Mouse (Mus musculus): Measurements from ENCODE around the gene Zfp493.
"Not testable (repeated sequence)": the region's sequence is repeated elsewhere in the genome, so short reads cannot be mapped to it uniquely, and the experiment has no call there.

The Zfp493 gene

DNA sequence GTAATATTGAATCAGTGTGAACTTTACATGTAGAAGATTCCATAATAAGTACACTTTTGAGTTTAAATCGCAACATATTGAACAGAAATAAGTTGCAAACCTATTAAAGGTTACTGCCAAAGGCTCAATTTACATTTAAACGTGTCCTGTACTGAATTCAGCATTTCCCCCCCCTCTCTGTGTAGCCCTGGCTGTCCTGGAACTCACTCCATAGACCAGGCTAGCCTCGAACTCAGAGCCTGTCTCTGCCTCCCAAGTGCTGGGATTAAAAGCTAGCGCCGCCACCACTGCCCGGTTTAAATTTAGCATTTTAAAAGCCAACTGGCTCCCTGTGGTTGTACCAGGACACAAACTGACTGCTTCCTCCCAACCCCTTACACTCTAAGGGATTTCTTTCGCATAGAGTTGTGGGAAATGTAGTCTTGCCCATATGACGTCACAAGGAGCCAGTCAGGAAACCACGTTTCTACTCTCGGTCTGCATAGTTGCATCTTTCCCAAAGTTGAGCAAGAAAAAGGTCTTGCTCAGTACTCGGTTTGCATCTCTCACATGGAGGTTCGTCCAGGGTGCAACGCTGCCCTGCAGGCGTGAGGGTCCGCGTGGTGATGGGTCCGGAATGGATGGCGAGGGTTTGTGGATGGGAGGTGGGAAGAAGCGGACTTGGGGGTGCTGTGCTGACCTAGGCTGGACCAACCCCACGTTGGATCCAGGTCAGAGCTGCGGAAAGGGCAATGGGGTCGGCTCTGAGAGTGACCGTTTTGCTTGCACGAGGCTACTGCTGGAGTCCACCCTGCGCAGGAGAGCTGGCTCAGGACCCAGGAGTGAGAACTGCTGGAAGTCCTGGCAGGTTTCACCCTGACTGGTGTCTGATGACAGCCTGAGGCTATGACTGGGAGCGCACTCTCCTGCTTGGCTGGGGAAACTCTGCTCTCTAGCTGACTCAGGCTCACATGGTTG, at the start of gene Zfp493:
Zfp493 (plus strand) TSS at position 429 of the 957 bp plus-strand sequence.
- peak; percentile 55 to 67 for DNase-seq (ENCODE audit: low spot score in 2 of 2)

DNA sequence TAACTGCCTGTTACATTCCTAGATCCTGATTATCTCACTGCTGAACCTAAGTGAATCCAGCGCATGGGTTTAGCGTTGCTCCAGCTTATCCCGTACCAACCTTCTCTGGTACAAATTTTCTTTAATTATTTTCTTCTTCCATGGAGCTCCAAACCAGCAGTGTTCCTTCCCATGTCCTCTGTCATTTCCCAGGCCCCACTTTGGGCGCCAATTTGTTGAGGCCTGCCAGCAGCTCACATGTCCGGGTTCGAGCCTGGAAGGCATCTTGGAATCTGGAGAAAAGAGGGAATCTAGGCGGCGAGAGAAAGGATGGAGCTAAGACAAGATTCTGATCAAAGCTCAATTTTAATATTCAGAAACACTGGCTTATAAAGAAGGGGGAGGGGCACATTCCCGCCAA, 45.1 kb upstream of the Zfp493 start:
- not testable (repeated sequence) for DNase-seq (ENCODE audit: low spot score in 2 of 2)

DNA sequence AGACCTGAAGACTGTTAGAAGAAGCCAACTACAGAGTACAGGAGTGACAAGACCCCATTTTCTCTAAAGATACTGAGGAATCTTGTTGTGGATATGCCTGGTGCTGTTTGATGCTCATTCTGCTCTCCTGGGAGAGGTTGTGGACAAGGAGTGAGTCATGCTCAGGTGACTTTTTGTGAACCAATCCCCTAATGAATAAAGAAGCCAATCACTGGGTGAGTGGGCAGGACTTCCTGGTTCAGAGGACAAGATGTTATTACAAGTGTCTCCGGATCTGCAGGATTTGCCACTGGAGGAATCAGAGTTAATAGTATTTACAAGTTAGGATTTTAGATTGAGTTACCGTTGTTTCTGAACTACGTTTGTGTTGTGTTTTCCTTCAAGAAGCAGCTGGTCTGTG, 36.6 kb upstream of the Zfp493 start:
- no peak for DNase-seq (ENCODE audit: low spot score in 2 of 2)

DNA sequence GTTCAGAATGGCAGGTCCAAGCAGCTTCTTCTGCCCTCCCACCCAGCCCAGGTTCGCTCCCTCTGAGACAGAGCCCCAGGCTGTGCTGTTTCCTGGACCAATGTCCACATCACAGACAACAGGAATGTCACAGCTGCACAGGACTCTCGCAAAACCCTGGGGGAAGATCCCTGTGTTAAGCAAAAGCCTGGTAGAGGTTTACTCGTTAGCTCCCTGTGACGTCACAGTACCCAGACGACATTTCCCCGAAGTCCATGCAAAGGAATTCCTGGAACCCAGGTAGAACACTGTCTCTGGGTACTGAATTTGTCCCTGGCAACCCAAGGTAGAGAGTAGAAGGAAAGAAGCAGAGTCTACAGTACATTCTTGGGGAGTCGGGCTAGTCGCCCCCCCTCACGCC, 35.6 kb upstream of the Zfp493 start:
- DNase-seq (ENCODE audit: low spot score in 2 of 2), result no peak

DNA sequence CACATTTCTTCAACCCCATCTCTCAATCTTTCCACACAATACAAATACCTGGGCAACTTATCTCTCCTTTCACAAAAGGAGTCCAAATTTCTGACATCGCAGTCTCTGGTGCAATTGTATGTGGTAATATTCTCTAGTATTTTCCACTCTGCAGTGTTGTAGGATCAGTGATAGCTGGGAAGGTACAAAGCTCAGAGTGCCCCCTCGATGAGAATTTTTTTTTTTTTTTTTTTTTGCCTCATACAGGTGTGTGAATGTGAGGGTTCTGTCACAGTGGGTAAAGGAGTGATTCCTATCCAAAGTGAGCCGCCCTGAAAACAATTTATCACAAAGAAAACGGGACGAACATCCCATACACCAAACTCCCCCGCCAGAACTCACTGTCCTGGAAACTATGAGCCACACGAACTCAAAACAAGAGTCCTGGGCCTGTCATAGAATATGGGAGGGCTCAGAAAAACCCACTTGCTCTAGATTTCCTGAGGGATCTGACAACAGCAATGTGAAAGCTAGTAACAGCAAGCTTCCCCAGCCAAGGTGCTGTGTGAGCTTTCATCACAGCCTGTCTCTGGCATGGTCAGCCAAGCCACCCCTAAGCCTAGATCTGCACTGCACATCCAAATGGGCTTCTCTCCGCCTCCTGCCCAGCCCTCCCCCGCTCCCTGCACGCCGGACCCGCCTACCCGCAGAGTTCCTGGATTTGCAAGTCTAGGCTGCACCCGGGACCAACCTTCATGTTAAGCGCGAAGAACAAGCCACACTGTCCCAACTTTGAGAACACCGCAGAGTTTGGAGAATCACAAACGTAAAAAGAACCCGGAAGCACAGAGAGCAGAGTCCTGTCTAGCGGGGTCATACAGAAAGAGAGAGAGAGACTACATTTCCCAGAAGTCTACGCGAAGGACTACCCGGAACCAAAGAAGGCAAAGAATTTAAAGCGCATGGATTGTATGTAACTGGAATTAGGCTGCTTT, 24.9 kb upstream of the Zfp493 start, which contains the start of gene Zfp85:
Zfp85 (minus strand) TSS at position 896 of the 974 bp plus-strand sequence.
- peak; percentile 58 to 70 for DNase-seq (ENCODE audit: low spot score in 2 of 2)

DNA sequence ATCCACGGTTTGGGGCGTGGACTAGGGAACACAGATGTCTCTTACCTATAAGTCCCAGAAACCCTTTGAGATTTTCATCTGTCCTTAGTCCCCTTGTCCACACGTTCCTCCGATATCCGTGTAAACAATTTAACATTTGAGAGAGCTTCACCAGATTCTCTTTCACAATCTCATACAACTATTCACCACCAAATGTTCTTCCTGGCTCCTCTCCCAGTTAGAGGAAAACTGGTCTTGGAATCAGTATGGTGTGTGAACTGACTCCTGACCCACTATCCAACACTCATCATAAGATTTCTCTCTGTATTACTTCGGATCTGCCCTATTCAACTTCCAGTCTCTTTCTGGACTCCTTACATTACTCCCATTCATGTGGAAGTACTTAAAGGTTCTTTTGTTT, 23.7 kb upstream of the Zfp493 start:
- DNase-seq (ENCODE audit: low spot score in 2 of 2), result no peak

DNA sequence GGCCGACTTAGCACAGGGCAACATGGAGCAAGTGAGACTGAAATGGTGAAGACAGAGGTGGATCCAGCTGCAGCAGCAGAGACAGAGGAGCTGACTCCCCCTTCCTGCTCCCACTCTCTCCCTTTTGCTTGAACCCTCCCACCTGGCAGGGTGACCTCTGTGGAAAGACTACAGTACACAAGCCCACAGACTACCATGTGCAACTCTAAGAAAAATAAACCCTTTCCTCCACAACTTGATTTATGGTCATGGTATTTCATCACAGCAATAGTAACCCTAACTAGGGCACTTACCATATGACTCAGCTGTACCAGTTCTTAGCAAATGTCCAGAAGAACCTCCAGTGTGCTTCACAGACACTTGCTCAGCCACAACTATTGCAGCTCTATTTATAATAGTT, 19.5 kb upstream of the Zfp493 start:
- no peak for DNase-seq (ENCODE audit: low spot score in 2 of 2)

DNA sequence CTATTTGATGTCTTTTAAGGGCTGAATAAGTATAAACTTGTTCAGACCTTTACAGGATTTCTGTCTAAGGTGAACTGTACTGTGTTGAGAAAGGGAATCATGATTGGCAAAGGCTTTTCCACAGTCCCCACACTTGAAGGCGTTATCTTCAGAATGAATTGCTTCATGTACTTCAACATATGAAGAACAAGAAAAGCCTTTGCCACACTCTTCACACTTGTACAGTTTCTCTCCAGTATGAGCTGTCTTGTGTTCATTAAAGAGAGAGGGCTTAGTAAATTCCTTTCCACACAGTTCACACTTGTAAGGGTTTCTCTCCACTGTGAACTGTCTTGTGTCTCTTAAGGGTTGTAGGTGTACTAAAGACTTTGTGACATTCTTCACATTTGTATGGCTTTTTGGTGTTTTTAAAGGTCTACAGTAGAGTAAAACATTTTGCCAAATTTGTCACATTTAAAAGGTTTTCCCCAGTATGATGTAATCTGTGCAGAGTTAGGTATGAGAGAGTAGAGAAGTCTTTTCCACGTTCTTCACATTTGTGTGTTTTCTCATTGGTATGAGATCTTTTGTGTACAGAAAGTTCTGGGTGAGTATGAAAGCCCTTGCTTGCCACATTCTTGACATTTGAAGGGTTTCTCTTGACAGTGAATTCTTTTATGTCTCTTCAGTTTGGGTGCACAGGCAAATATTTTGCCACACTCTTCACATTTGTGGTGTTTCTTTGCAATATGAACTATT, 16.3 kb upstream of the Zfp493 start:
- DNase-seq (ENCODE audit: low spot score in 2 of 2), result no peak

DNA sequence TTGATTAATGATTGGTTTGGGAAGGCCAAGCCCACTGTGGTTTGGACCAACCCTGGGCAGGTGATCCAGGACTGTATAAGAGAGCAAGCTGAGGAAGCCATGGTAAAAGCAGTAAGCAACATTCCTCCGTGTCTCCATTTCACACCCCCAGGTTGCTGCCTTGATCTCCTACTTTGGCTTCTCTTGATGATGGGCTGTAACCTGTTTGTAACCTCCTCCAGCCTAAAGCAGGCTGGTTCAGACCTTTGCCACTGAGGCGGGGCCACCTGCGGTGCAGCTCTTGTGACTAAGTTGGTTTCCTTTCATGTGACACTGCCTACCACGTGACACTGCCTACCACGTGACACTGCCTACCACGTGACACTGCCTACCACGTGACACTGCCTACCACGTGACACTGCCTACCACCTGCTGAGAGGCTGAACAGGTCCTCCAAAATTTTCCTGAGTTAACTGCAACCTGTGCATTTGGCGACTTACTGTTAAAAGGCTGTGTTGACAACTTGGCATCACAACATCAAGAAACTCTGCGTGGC, 12.5 kb downstream of the Zfp493 start:
- DNase-seq (ENCODE audit: low spot score in 2 of 2), result no peak

DNA sequence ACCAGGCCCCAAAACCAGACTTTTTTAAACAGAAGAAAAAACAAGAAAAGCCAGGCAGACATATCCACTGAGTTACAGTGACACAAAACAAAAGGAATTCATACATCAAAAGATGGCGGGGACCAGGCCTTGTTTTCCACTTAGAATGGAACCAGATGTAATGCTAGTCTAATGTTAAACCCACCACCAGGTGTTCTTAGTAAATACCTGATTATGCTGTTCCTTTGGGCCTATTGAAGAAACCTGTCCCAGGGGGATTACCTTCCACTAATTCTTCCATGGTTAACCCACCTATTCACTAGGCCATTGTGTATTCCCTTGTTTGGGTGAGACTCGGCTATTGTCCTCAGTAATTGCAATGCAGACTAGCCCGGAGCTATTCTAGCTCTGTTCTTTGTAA, 19.1 kb downstream of the Zfp493 start:
- DNase-seq (ENCODE audit: low spot score in 2 of 2), result no peak

DNA sequence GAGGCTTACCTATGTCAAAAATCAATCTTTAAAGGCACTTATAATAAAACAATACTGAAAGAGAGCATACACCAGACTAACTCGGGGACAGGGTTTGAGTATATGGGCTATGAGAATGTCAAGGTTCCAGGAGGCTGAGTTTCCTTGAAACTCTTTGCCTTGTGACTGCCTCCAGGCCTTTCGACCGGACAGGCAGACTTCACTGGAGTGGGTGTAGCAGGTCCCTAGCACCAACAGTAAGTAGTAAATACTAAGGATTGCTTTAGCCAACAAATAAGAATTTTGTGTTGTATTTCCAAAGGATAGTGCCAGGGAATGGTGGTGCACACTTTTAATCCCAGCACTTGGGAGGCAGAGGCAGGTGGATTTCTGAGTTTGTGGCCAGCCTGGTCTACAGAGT, 19.7 kb downstream of the Zfp493 start:
- DNase-seq (ENCODE audit: low spot score in 2 of 2), result not testable (repeated sequence)

DNA sequence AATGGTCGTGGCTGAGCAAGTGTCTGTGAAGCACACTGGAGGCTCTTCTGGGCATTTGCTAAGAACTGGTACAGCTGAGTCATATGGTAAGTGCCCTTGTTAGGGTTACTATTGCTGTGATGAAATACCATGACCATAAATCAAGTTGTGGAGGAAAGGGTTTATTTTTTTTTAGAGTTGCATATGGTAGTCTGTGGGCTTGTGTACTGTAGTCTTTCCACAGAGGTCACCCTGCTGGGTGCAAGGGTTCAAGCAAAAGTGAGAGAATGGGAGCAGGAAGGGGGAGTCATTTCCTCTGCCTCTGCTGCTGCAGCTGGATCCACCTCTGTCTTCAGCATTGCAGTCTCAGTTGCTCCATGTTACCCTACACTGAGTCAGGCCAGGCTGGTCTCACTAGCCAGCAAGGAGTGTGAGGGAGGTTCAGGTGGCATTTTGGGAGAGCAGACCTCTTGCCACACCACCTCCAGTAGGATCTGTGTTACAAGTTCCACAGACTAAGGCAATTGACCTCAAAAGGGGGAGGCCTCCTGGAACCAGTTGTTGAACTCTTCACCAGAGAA, 32.2 kb downstream of the Zfp493 start:
- no peak for DNase-seq (ENCODE audit: low spot score in 2 of 2)

DNA sequence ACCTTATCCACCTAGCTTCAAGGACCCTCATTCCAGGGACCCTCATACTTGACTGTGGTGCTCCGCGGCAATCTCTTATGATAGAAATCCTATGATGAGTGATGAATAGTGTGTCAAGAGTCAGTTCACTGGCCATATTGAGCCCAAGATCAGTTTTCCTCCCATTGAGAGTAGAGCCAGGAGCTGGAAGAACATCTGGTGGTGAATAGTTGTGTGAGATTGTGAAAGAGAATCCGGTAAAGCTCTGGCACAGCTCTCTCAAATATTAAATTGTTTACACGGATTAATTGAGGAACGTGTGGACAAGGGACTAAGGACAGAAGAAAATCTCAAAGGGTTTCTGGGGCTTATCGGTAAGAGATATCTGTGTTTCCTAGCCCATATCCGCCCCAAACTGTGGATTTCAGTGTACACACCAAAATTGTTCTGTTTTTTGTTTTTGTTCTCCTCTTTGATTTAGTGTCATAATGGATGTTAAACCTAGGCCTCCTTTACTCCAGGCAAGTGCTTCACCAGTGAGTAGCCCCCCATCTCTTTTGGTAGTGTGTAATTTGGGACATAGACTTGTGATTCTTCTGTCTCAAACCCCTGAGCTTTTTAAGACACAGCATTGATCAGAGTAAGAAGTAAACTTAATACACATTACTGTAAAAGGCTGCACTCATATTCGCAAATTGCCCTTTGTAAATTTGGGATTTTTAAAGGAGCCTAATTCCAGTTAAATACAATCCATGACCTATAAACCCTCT, 33.6 kb downstream of the Zfp493 start:
- no peak for DNase-seq (ENCODE audit: low spot score in 2 of 2)

DNA sequence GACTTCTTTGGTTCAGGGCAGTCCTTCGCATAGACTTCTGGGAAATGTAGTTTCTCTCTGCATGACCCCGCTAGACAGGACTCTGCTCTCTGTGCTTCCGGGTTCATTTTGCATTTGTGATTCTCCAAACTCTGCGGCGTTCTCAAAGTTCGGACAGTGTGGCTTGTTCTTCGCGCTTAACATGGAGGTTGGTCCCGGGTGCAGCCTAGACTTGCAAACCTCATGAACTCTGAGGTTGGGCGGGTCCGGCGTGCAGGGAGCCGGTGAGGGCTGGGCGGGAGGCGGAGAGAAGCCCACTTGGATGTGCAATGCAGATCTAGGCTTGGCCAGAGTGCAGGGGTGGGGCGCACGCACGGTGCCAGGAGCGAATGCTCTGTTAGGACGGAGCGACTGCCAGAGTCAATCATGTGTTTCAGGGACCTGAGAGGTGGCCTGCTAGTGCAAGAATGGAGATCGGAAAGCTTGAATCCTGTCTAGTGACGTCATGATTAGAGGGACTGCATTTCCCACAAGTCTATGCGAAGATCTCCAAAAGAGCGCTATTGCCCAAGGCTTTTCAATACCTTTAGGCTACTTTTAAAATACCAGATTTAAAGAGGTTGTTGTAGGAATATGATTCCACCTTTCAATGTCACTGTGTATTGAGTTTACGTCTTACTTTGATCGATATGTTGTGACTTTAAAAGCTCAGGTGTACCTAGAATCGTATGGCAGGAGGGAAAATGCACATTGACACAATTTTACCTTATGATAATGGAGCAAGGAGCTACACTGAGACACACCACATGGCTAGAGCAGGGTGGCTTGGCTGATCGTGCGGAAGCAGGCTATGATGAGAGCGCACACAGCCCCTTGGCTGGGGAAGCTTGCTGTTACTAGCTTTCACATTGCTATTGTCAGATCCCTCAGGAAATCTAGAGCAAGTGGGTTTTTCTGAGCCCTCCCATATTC, 34.5 kb downstream of the Zfp493 start, which contains the start of gene Zfp273:
Zfp273 (plus strand) TSS at position 31 of the 951 bp plus-strand sequence.
- peak; percentile 78 to 80 for DNase-seq (ENCODE audit: low spot score in 2 of 2)

DNA sequence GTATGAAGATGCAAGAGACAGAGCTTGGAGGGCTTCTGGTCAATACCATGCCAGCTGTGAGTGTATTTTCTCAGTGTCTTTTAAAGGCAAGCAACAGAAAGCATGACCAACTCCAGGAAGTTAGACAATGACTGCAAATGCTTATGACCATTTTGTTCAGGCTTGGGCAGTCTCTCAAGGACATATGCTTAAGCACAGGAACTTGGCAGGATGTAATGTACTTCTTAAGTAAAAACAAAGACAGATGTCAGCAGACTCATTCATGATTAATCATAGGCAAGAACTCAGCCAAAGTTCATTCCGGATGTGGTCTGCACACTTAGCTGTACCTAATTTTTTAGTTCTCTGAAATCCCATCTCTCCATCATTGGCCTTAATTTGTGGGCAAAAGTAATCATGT, 39.1 kb downstream of the Zfp493 start:
- DNase-seq (ENCODE audit: low spot score in 2 of 2), result no peak

DNA sequence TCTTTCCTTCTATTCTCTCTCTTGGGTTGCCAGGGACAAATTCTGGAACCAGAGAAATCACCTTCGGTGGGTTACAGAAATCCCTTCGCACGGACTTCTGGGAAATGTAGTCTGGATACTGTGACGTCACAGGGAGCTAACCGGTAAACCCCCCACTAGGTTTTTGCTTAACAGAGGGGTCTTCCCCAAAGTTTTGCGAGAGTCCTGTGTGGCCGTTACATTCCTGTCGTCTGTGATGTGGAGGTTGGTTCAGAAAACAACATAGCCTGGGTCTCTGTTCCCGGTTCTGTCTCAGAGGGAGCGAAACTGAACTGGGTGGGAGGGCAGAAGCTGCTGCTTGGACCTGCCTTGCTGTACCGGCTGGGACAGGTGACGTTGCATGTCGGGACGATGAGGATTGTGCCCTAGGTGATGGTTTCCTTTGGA, 51.4 kb downstream of the Zfp493 start, which contains the start of gene Gm10037:
Gm10037 (plus strand) TSS at position 196 of the 426 bp plus-strand sequence.
- DNase-seq (ENCODE audit: low spot score in 2 of 2), result peak; percentile 47 to 64

DNA sequence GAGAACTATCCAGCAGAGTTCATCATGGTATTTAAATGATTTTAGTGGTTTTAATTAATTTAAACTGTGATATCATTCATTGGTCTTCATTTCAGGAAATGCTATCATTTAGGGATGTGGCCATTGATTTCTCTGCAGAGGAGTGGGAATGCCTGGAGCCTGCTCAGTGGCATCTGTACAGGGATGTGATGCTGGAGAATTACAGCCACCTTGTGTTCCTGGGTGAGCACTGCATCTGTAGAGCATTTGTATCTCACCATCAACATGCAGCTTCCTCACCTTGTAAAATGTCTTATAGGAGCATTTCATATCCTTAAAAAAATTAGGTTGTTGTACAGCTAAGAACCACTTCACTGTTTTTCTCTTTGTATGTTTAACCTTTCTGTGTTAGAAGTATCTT, 53.6 kb downstream of the Zfp493 start:
- not testable (repeated sequence) for DNase-seq (ENCODE audit: low spot score in 2 of 2)

Data from urinary bladder, postnatal 36 days (tissue).